Mouse (Mus musculus): ENCODE data around the gene Zim1. TPM values are rescaled to one million over a fixed set of nuclear protein-coding genes. Genes with fewer than 3 reads are reported as not detected.
A peak's percentile ranks its signal among the peaks of the same experiment; 100 is the strongest.

Zim1 gene
- polyA plus RNA-seq (2012; rRNA removed) (3.6 and 4.3 TPM in 2 replicates), polyA plus RNA-seq (2014; fragmentation: Nextera tagmentation; extraction: Ambion mirVana) (0.72 and 1.1 TPM in 2 replicates)

- Histone ChIP-seq H3K9ac (replicated peaks) (no peak within 1 kb of the TSS), H3K27me3 (ENCODE audit: control insufficient read depth, insufficient read depth, low read length) (no peaks in the 10 kb centered on the region), H3K9me3 (ENCODE audit: control insufficient read depth, low read length) (no peaks in the 10 kb centered on the region), H3K4me1 (replicated peaks; ENCODE audit: control insufficient read depth in 2 of 2, insufficient read depth in 2 of 2, low read length in 1 of 2) (no peaks in the 10 kb centered on the region), H3K36me3 (replicated peaks; ENCODE audit: control insufficient read depth, insufficient read depth, low read depth) (no peaks in the 10 kb centered on the region), H3K4me2 (ENCODE audit: low read depth) (peak within 1 kb of the TSS; percentile 38), H3K4me3 (ENCODE audit: insufficient read depth in 1 of 2, low read depth in 2 of 2, low read length in 2 of 2) (peak within 1 kb of the TSS; percentile 29 to 58), H3K27ac (no peak within 1 kb of the TSS)
- ATAC-seq (ENCODE audit: insufficient read depth): peak; percentile 84
- WGBS (ENCODE audit: insufficient replicate concordance): 8% methylated on average over 32 of the region's 32 CpGs
- TF ChIP-seq EP300 (IDR thresholded peaks at IDR 0.05; ENCODE audit: low read depth) (no peak), CTCF (IDR thresholded peaks at IDR 0.05; ENCODE audit: low read depth) (no peak)
- peak; percentile 20 to 28 (median 24) for DNase-seq (ENCODE audit: low read depth in 3 of 3, low spot score in 3 of 3)
Observed at GRCm38 (mm10) chr7:6696241-6697045, at the start of gene Zim1. TSS of gene Zim1 (minus strand) at chr7:6696450.

GRCm38 (mm10) chr7:6744281-6744904 is 48.1 kb upstream of the Zim1 start:
- ATAC-seq (ENCODE audit: insufficient read depth): no peak

GRCm38 (mm10) chr7:6736060-6736459 is 39.8 kb upstream of the Zim1 start:
- no peaks in the 10 kb centered on the region for H3K4me1 ChIP-seq (replicated peaks; ENCODE audit: control insufficient read depth in 2 of 2, insufficient read depth in 2 of 2, low read length in 1 of 2)
- no peak overlapping the region for H3K9ac ChIP-seq (replicated peaks)
- no peak overlapping the region for H3K4me2 ChIP-seq (ENCODE audit: low read depth)
- H3K36me3 ChIP-seq (replicated peaks; ENCODE audit: control insufficient read depth, insufficient read depth, low read depth): no peaks in the 10 kb centered on the region
- DNase-seq (ENCODE audit: low read depth in 3 of 3, low spot score in 3 of 3) (no peak), ATAC-seq (ENCODE audit: insufficient read depth) (no peak)
- peaks cover under 1% of the 10 kb centered on the region; the same call in 1 of the 2 replicates for H3K27me3 ChIP-seq (ENCODE audit: control insufficient read depth, insufficient read depth, low read length)
- WGBS (ENCODE audit: insufficient replicate concordance): 53% methylated on average over 1 of the region's 1 CpGs
- no peak for TF ChIP-seq CTCF (IDR thresholded peaks at IDR 0.05; ENCODE audit: low read depth)
- no peak for TF ChIP-seq EP300 (IDR thresholded peaks at IDR 0.05; ENCODE audit: low read depth)
- H3K9me3 ChIP-seq (ENCODE audit: control insufficient read depth, low read length): no peaks in the 10 kb centered on the region
- no peak overlapping the region for H3K27ac ChIP-seq
- no peak overlapping the region for H3K4me3 ChIP-seq (ENCODE audit: insufficient read depth in 1 of 2, low read depth in 2 of 2, low read length in 2 of 2)

More at GRCm38 (mm10) chr7:6744281-6744904, 48.1 kb upstream of the Zim1 start:
- Histone ChIP-seq H3K4me3 (ENCODE audit: insufficient read depth in 1 of 2, low read depth in 2 of 2, low read length in 2 of 2) (no peak overlapping the region), H3K27me3 (ENCODE audit: control insufficient read depth, insufficient read depth, low read length) (no peaks in the 10 kb centered on the region), H3K36me3 (replicated peaks; ENCODE audit: control insufficient read depth, insufficient read depth, low read depth) (no peaks in the 10 kb centered on the region), H3K27ac (no peak overlapping the region), H3K4me1 (replicated peaks; ENCODE audit: control insufficient read depth in 2 of 2, insufficient read depth in 2 of 2, low read length in 1 of 2) (peaks cover 0 to 2% of the 10 kb centered on the region in 2 experiments; a peak in 1 of 4 replicates), H3K4me2 (ENCODE audit: low read depth) (no peak overlapping the region), H3K9me3 (ENCODE audit: control insufficient read depth, low read length) (no peaks in the 10 kb centered on the region), H3K9ac (replicated peaks) (no peak overlapping the region)
- WGBS (ENCODE audit: insufficient replicate concordance): 45% methylated on average over 10 of the region's 10 CpGs
- no peak for DNase-seq (ENCODE audit: low read depth in 3 of 3, low spot score in 3 of 3)
- TF ChIP-seq CTCF (IDR thresholded peaks at IDR 0.05; ENCODE audit: low read depth) (no peak), EP300 (IDR thresholded peaks at IDR 0.05; ENCODE audit: low read depth) (no peak)

GRCm38 (mm10) chr7:6731930-6732329 is 35.7 kb upstream of the Zim1 start:
- Histone ChIP-seq H3K36me3 (replicated peaks; ENCODE audit: control insufficient read depth, insufficient read depth, low read depth) (no peaks in the 10 kb centered on the region), H3K9ac (replicated peaks) (peak overlapping the region; percentile 16; the same call in 1 of the 2 replicates), H3K27me3 (ENCODE audit: control insufficient read depth, insufficient read depth, low read length) (peaks cover 3% of the 10 kb centered on the region; the same call in 1 of the 2 replicates), H3K4me3 (ENCODE audit: insufficient read depth in 1 of 2, low read depth in 2 of 2, low read length in 2 of 2) (peak overlapping the region; percentile 9 to 25; a peak in 3 of 4 replicates), H3K4me1 (replicated peaks; ENCODE audit: control insufficient read depth in 2 of 2, insufficient read depth in 2 of 2, low read length in 1 of 2) (no peaks in the 10 kb centered on the region; a peak in 1 of 4 replicates), H3K27ac (no peak overlapping the region), H3K9me3 (ENCODE audit: control insufficient read depth, low read length) (peaks cover 6% of the 10 kb centered on the region), H3K4me2 (ENCODE audit: low read depth) (peak overlapping the region; percentile 22; the same call in 1 of the 2 replicates)
- DNase-seq (ENCODE audit: low read depth in 3 of 3, low spot score in 3 of 3) (no peak), ATAC-seq (ENCODE audit: insufficient read depth) (no peak)
- WGBS (ENCODE audit: insufficient replicate concordance): 47% methylated on average over 4 of the region's 4 CpGs
- TF ChIP-seq CTCF (IDR thresholded peaks at IDR 0.05; ENCODE audit: low read depth) (no peak), EP300 (IDR thresholded peaks at IDR 0.05; ENCODE audit: low read depth) (no peak)

GRCm38 (mm10) chr7:6731373-6731772 is 35.1 kb upstream of the Zim1 start:
- no peak overlapping the region for H3K4me2 ChIP-seq (ENCODE audit: low read depth)
- no peak overlapping the region for H3K27ac ChIP-seq
- H3K4me1 ChIP-seq (replicated peaks; ENCODE audit: control insufficient read depth in 2 of 2, insufficient read depth in 2 of 2, low read length in 1 of 2): no peaks in the 10 kb centered on the region; a peak in 1 of 4 replicates
- peak overlapping the region; percentile 9 to 58; a peak in 3 of 4 replicates for H3K4me3 ChIP-seq (ENCODE audit: insufficient read depth in 1 of 2, low read depth in 2 of 2, low read length in 2 of 2)
- peaks cover 6% of the 10 kb centered on the region for H3K9me3 ChIP-seq (ENCODE audit: control insufficient read depth, low read length)
- DNase-seq (ENCODE audit: low read depth in 3 of 3, low spot score in 3 of 3): no peak
- ATAC-seq (ENCODE audit: insufficient read depth): no peak
- H3K36me3 ChIP-seq (replicated peaks; ENCODE audit: control insufficient read depth, insufficient read depth, low read depth): no peaks in the 10 kb centered on the region
- 37% methylated on average over 3 of the region's 3 CpGs for WGBS (ENCODE audit: insufficient replicate concordance)
- H3K9ac ChIP-seq (replicated peaks): no peak overlapping the region
- H3K27me3 ChIP-seq (ENCODE audit: control insufficient read depth, insufficient read depth, low read length): peaks cover 3% of the 10 kb centered on the region; the same call in 1 of the 2 replicates
- TF ChIP-seq EP300 (IDR thresholded peaks at IDR 0.05; ENCODE audit: low read depth): no peak
- no peak for TF ChIP-seq CTCF (IDR thresholded peaks at IDR 0.05; ENCODE audit: low read depth)

Measured in liver, embryonic 14.5 days (tissue).